Mouse (Mus musculus) embryo, embryonic 11 days (tissue): ENCODE results near the gene Evc2.

ENCODE experiments used
- DNase-seq: peaks from one replicate; pipeline ENCODE4 v3.0.0-alpha.2; 2015

The Evc2 gene

GRCm38 (mm10) chr5:37338288-37338687 is at the start of gene Evc2:
Gene Evc2 (plus strand): TSS chr5:37338499.
- DNase-seq: peak; percentile 91

- peak; percentile 70 for DNase-seq
These were observed 49.1 kb upstream of the Evc2 start for GRCm38 (mm10) chr5:37289236-37289635.

- peak; percentile 11 for DNase-seq
These were observed 47.3 kb upstream of the Evc2 start for GRCm38 (mm10) chr5:37290983-37291382.

- DNase-seq: no peak
These were observed 41.6 kb upstream of the Evc2 start for GRCm38 (mm10) chr5:37296717-37297116.

- DNase-seq: peak; percentile 57
These were observed 39.9 kb upstream of the Evc2 start for GRCm38 (mm10) chr5:37298370-37298769.

- no peak for DNase-seq
These were observed 28.3 kb upstream of the Evc2 start for GRCm38 (mm10) chr5:37310026-37310425.

GRCm38 (mm10) chr5:37312980-37313722 is 25.1 kb upstream of the Evc2 start:
- no peak for DNase-seq

GRCm38 (mm10) chr5:37318715-37319114 is 19.6 kb upstream of the Evc2 start:
- no peak for DNase-seq

- DNase-seq: no peak
These were observed 18.1 kb upstream of the Evc2 start for GRCm38 (mm10) chr5:37320174-37320573.

GRCm38 (mm10) chr5:37320761-37321160 is 17.5 kb upstream of the Evc2 start:
- DNase-seq: no peak

- no peak for DNase-seq
These were observed 11.6 kb upstream of the Evc2 start for GRCm38 (mm10) chr5:37326675-37327074.

GRCm38 (mm10) chr5:37330449-37331132 is 7.7 kb upstream of the Evc2 start:
- no peak for DNase-seq

- DNase-seq: no peak
These were observed 7.2 kb upstream of the Evc2 start for GRCm38 (mm10) chr5:37331133-37331505.

GRCm38 (mm10) chr5:37332066-37332465 is 6.2 kb upstream of the Evc2 start:
- DNase-seq: no peak

GRCm38 (mm10) chr5:37335061-37335460 is 3.2 kb upstream of the Evc2 start:
- no peak for DNase-seq

GRCm38 (mm10) chr5:37336485-37337105 is 1.7 kb upstream of the Evc2 start, which contains the start of gene Evc:
Gene Evc (minus strand): TSS chr5:37336894.
- peak; percentile 90 for DNase-seq

- DNase-seq: no peak
These were observed 603 bp upstream of the Evc2 start for GRCm38 (mm10) chr5:37337696-37338095.

GRCm38 (mm10) chr5:37343962-37344361 is 5.7 kb downstream of the Evc2 start:
- no peak for DNase-seq

- no peak for DNase-seq
These were observed 13.5 kb downstream of the Evc2 start for GRCm38 (mm10) chr5:37351791-37352190.

GRCm38 (mm10) chr5:37354385-37354784 is 16.1 kb downstream of the Evc2 start:
- peak; percentile 64 for DNase-seq

GRCm38 (mm10) chr5:37356027-37356426 is 17.7 kb downstream of the Evc2 start:
- DNase-seq: no peak

GRCm38 (mm10) chr5:37362618-37363017 is 24.3 kb downstream of the Evc2 start:
- DNase-seq: no peak

GRCm38 (mm10) chr5:37363284-37363683 is 25.0 kb downstream of the Evc2 start:
- no peak for DNase-seq

- no peak for DNase-seq
These were observed 27.5 kb downstream of the Evc2 start for GRCm38 (mm10) chr5:37365751-37366150.
